Mouse (Mus musculus) myocyte (in vitro differentiated cells): Measurements from ENCODE around the gene Slc6a17. TPM values are rescaled to one million over a fixed set of nuclear protein-coding genes. Genes with fewer than 3 reads are reported as not detected.

Experiments
- H3K27me3 ChIP-seq: one replicate; pipeline ENCODE4 v1.6.1; 2011; ENCODE audit not compliant: control insufficient read depth, insufficient read depth, insufficient read length
- H3K36me3 ChIP-seq: one replicate; pipeline ENCODE4 v1.6.1; 2011; ENCODE audit not compliant: control insufficient read depth, insufficient read depth
- H3K4me2 ChIP-seq: one replicate; pipeline ENCODE4 v1.6.1; 2011; ENCODE audit warnings: low read depth, control low read depth
- H3K4me3 ChIP-seq: one replicate; pipeline ENCODE4 v1.5.1; 2011; ENCODE audit warnings: mild to moderate bottlenecking, control low read depth, moderate library complexity
- H3K79me2 ChIP-seq: one replicate; pipeline ENCODE4 v1.6.1; 2011; ENCODE audit not compliant: control insufficient read depth, insufficient read depth
- H3ac ChIP-seq: one replicate; pipeline ENCODE4 v1.6.1; 2011; ENCODE audit not compliant: control insufficient read depth, insufficient read length
- CEBPB ChIP-seq: IDR thresholded peaks from 2 replicates; pipeline ENCODE4 v1.6.1; 2011; ENCODE audit warnings: mild to moderate bottlenecking, moderate library complexity; ENCODE audit not compliant: poor library complexity, insufficient read depth, severe bottlenecking
- E2F4 ChIP-seq: IDR thresholded peaks from one replicate; pipeline ENCODE4 v1.6.1; 2011; ENCODE audit warnings: mild to moderate bottlenecking, control low read depth, moderate library complexity; ENCODE audit not compliant: insufficient read depth
- MAX ChIP-seq: IDR thresholded peaks from one replicate; pipeline ENCODE4 v1.6.1; 2011; ENCODE audit warnings: low read depth, mild to moderate bottlenecking, control low read depth
- MYOD1 ChIP-seq, 3 experiments: IDR thresholded peaks; one replicate each; pipeline ENCODE4 v1.6.1; 2011; ENCODE audit warnings: control low read depth in 2 of 3, low read depth in 2 of 3, mild to moderate bottlenecking in 2 of 3, moderate library complexity in 1 of 3; ENCODE audit not compliant: insufficient read length in 2 of 3, control insufficient read depth in 1 of 3
- MYOG ChIP-seq, 3 experiments: IDR thresholded peaks; one replicate each; pipeline ENCODE4 v1.6.1; 2011; ENCODE audit warnings: control low read depth in 2 of 3, low read depth in 2 of 3, mild to moderate bottlenecking in 2 of 3; ENCODE audit not compliant: insufficient read length in 2 of 3, control insufficient read depth in 1 of 3, insufficient read depth in 1 of 3
- POLR2A ChIP-seq: IDR thresholded peaks from one replicate; pipeline ENCODE4 v1.6.1; 2011; ENCODE audit warnings: low read depth, mild to moderate bottlenecking, control low read depth, moderate library complexity; ENCODE audit not compliant: insufficient read length
- POLR2AphosphoS2 ChIP-seq: IDR thresholded peaks from one replicate; pipeline ENCODE4 v1.6.1; 2011; ENCODE audit warnings: low read depth, control low read depth; ENCODE audit not compliant: insufficient read length
- REST ChIP-seq: IDR thresholded peaks from one replicate; pipeline ENCODE4 v1.6.1; 2011; ENCODE audit warnings: mild to moderate bottlenecking, control low read depth, moderate library complexity; ENCODE audit not compliant: insufficient read depth, insufficient read length
- SRF ChIP-seq: IDR thresholded peaks from one replicate; pipeline ENCODE4 v1.6.1; 2011; ENCODE audit warnings: low read depth; ENCODE audit not compliant: control insufficient read depth, insufficient read length
- TCF12 ChIP-seq: IDR thresholded peaks from one replicate; pipeline ENCODE4 v1.6.1; 2011; ENCODE audit warnings: mild to moderate bottlenecking, control low read depth; ENCODE audit not compliant: poor library complexity, insufficient read depth, severe bottlenecking
- TCF3 ChIP-seq: IDR thresholded peaks from one replicate; pipeline ENCODE4 v1.6.1; 2011; ENCODE audit warnings: low read depth, control low read depth; ENCODE audit not compliant: insufficient read length
- USF1 ChIP-seq: IDR thresholded peaks from one replicate; pipeline ENCODE4 v1.6.1; 2011; ENCODE audit warnings: low read depth, mild to moderate bottlenecking, control low read depth, moderate library complexity
- polyA plus RNA-seq: library from polyadenylated mRNA; unstranded; fragments of >200 nt; fragmentation: generic; extraction: Trizol; gene quantifications from one replicate; pipeline ENCODE4 v1.2.1, GENCODE M21; 2012; ENCODE audit warnings: missing spikeins

Gene Slc6a17
- polyA plus RNA-seq, 1 experiment, result 1.9 TPM

DNA sequence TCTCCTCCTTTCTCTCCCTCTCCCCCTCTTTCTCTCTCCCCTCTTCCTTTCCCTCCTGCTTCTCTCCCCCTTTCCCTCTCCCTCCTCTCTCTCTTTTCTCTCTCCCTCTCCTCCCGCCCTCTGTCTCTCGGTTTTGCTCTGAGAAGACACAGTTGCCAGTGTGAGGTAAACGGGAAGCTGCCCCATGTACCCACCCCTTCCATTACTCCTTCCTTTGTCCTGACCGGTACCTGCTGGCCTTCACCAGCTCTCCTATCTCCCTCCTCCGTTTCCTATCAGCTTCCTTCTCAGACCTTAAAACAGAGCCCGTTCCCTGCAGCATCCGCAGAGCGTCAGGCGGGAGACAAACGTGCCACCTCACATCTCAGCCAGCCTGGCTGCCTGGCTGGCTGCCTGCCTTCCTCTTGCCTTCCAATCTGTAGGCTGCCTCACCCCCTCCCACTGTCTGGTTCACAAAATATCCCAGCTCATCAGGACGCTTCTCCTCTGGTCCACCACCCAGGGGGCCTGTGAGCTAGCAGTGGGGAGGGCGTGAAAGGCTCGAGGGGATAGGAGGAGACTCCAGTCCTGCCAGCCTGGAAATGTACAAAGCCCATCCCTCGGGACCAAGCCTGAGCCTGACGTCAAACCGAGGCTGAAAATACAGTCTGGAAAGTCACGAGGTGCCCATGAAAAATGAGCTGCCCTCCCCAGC is 19.1 kb upstream of the Slc6a17 start:
- peak overlapping the region; percentile 75 for H3K4me2 ChIP-seq
- TF ChIP-seq USF1 (peak; percentile 28), POLR2A (peak; percentile 45), TCF3 (no peak)
- H3ac ChIP-seq, result no peak overlapping the region
- H3K79me2 ChIP-seq, result no peaks in the 10 kb centered on the region
- H3K36me3 ChIP-seq, result no peaks in the 10 kb centered on the region
- peak overlapping the region; percentile 11 for H3K4me3 ChIP-seq
- H3K27me3 ChIP-seq, result no peaks in the 10 kb centered on the region

DNA sequence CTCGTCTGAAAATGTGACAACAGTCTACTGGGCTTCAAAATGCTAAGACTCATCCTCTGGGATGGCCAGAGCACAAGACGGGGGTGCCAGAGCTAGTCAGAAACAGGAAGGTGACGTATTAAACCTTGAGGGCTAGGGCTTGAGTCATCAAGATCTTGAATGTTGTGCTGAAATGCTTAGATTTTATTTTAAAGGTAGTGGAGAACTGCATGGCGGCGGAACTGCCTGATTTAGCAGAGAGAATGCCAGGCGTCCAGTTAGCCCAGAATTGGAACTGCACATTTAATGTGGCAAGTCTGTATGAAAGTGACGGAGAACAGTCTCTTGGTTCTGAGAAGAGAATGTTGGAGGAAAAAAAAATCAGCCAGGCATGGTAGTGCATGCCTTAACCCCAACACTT is 17.1 kb upstream of the Slc6a17 start:
- Histone ChIP-seq H3K4me3 (no peak overlapping the region), H3K4me2 (no peak overlapping the region), H3K27me3 (no peaks in the 10 kb centered on the region), H3ac (no peak overlapping the region), H3K36me3 (no peaks in the 10 kb centered on the region), H3K79me2 (no peaks in the 10 kb centered on the region)
- TF ChIP-seq REST (no peak), CEBPB (no peak), MAX (no peak), POLR2AphosphoS2 (no peak)

DNA sequence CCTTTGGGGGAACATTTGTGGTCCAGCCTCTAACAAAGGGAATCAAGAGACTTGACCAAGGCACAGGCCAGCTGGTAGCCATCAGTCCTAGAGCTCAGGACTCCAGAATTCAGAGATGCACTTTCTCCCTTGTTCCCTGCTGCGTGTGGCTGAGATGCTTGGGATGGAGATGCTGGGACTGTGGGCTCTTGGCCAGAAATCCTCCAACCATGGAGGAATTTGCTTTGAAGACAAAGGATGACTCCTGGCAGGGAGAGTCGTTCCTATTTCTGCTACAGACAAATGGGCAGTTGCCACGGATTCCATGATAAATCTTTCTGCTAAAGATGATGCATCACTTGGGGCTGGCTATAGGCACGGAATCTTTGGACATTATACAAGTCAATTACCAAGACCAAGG is 15.7 kb upstream of the Slc6a17 start:
- TF ChIP-seq MYOD1 (IDR thresholded peaks at IDR 0.05; ENCODE audit: control insufficient read depth in 1 of 3, insufficient read length in 2 of 3, low read depth in 2 of 3), result no peak
- TF ChIP-seq TCF12, result no peak
- no peak for TF ChIP-seq POLR2AphosphoS2
- no peak for TF ChIP-seq POLR2A
- TF ChIP-seq REST, result no peak
- Histone ChIP-seq H3K27me3 (no peaks in the 10 kb centered on the region), H3K79me2 (no peaks in the 10 kb centered on the region), H3K4me3 (no peak overlapping the region), H3K4me2 (no peak overlapping the region), H3K36me3 (no peaks in the 10 kb centered on the region), H3ac (no peak overlapping the region)

DNA sequence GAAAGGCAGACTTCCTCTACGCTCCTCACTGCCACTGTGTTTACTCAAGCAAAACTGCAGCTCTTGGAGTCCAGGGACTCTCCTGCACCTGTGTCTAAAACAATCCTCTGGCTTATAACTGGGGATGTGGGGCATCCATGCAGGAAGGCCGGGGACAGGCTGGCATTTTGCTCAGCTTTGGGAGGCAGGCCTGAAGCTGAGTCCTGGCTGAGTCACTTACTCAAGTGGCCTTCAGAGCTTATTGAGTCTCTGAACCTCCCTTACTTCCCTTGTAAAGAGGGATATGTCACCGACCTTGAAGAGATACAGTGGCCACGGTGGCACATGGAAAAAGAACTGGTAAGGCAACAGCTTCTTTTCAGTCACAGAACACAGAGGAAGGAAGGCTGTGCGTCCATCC is 12.8 kb upstream of the Slc6a17 start:
- H3ac ChIP-seq, result no peak overlapping the region
- H3K4me3 ChIP-seq, result no peak overlapping the region
- no peak for TF ChIP-seq MYOG (IDR thresholded peaks at IDR 0.05; ENCODE audit: control insufficient read depth in 1 of 3, insufficient read depth in 1 of 3, insufficient read length in 2 of 3, low read depth in 2 of 3)
- no peak for TF ChIP-seq E2F4
- no peak for TF ChIP-seq USF1
- no peak for TF ChIP-seq SRF
- TF ChIP-seq TCF12, result no peak
- no peak for TF ChIP-seq MYOD1 (IDR thresholded peaks at IDR 0.05; ENCODE audit: control insufficient read depth in 1 of 3, insufficient read length in 2 of 3, low read depth in 2 of 3)
- no peak for TF ChIP-seq POLR2A
- TF ChIP-seq MAX, result no peak
- no peak for TF ChIP-seq POLR2AphosphoS2
- no peak for TF ChIP-seq CEBPB
- no peak for TF ChIP-seq TCF3
- no peak for TF ChIP-seq REST
- no peak overlapping the region for H3K4me2 ChIP-seq
- H3K36me3 ChIP-seq, result no peaks in the 10 kb centered on the region
- no peaks in the 10 kb centered on the region for H3K27me3 ChIP-seq
- no peaks in the 10 kb centered on the region for H3K79me2 ChIP-seq

DNA sequence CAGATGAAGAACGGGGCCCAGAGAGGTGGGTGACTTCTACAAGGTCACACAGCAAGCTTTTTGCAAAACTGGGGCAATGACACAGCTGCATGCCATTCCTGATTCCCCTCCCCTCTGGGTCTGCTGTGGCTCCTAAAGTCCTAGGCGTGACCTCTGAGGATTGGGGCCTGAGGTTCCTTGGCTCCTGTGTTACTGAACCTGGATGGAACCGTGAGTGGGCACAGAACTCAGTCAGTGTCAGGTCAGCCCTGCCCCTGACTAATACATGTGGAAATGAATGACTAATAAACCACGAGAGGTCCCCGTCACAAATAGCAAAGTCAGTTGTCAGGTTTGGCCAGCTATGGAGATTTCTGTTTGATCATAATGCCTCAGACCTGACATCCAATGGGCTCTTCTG is 11.4 kb upstream of the Slc6a17 start:
- H3K36me3 ChIP-seq, result no peaks in the 10 kb centered on the region
- H3K79me2 ChIP-seq, result no peaks in the 10 kb centered on the region
- no peak overlapping the region for H3ac ChIP-seq
- H3K27me3 ChIP-seq, result no peaks in the 10 kb centered on the region
- H3K4me3 ChIP-seq, result no peak overlapping the region
- H3K4me2 ChIP-seq, result peak overlapping the region; percentile 38
- no peak for TF ChIP-seq TCF3
- TF ChIP-seq SRF, result no peak
- TF ChIP-seq POLR2AphosphoS2, result no peak
- no peak for TF ChIP-seq POLR2A
- no peak for TF ChIP-seq MYOD1 (IDR thresholded peaks at IDR 0.05; ENCODE audit: control insufficient read depth in 1 of 3, insufficient read length in 2 of 3, low read depth in 2 of 3)
- no peak for TF ChIP-seq TCF12
- no peak for TF ChIP-seq E2F4
- no peak for TF ChIP-seq REST
- TF ChIP-seq USF1, result no peak
- no peak for TF ChIP-seq MAX
- no peak for TF ChIP-seq MYOG (IDR thresholded peaks at IDR 0.05; ENCODE audit: control insufficient read depth in 1 of 3, insufficient read depth in 1 of 3, insufficient read length in 2 of 3, low read depth in 2 of 3)
- TF ChIP-seq CEBPB, result no peak
